Mouse (Mus musculus) ES-Bruce4 (cell line): ENCODE measurements around the gene Lpp.

Experiments
- CTCF ChIP-seq: IDR thresholded peaks from one replicate; pipeline ENCODE4 v1.8.1; 2011; ENCODE audit warnings: low read depth, low read length
- EP300 ChIP-seq: IDR thresholded peaks from 2 replicates; pipeline ENCODE4 v1.6.1; 2011; ENCODE audit warnings: low read depth, low read length; ENCODE audit not compliant: insufficient read depth
- POLR2A ChIP-seq: IDR thresholded peaks from one replicate; pipeline ENCODE4 v1.8.1; 2011; ENCODE audit warnings: low read length; ENCODE audit not compliant: insufficient read depth

DNA sequence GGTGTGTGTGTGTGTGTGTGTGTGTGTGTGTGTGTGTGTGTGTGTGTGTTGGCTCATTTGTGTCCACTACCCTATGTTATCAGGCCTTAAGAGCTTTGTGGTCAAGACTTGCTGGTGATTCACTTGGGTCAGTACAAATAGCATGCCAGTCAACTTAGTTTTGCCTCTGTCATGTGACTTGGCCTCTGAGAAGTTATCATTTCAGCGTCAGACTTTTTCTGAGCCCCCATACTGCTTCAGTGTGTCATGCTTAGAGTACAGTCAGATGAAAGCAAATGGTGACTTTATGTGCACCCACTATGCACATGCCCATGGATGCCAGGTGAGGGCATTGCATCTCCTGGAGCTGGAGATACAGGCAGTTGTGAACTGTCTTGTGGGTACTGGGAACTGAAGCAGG, 38.5 kb downstream of the Lpp start:
- TF ChIP-seq CTCF, result no peak
- no peak for TF ChIP-seq POLR2A
- no peak for TF ChIP-seq EP300
